Mouse (Mus musculus) hindbrain, embryonic 13.5 days (tissue): ENCODE data around the gene Vash2. TPM values are rescaled to one million over a fixed set of nuclear protein-coding genes. Genes with fewer than 3 reads are reported as not detected.

Source experiments
- ATAC-seq: fragments of 200-750 bp; cut with Nextera tagmentation; 2 replicates; pipeline ENCODE4 v1.8.0; 2017; ENCODE audit warnings: moderate TSS enrichment; ENCODE audit not compliant: low FRiP score
- H3K27ac ChIP-seq: fragments of 300-500 bp; sonication (generic); 2 replicates; pipeline ENCODE4 v1.5.1; 2015; ENCODE audit warnings: inconsistent platforms, mild to moderate bottlenecking, moderate library complexity
- H3K27me3 ChIP-seq: fragments of 300-500 bp; sonication (generic); 2 replicates; pipeline ENCODE4 v1.6.1; 2015; ENCODE audit warnings: mild to moderate bottlenecking, inconsistent platforms
- H3K36me3 ChIP-seq: fragments of 300-500 bp; sonication (generic); 2 replicates; pipeline ENCODE4 v1.6.1; 2015; ENCODE audit warnings: mild to moderate bottlenecking, inconsistent platforms
- H3K4me1 ChIP-seq: fragments of 300-500 bp; sonication (generic); replicated peaks from 2 replicates; pipeline ENCODE4 v1.6.1; 2015; ENCODE audit warnings: inconsistent platforms
- H3K4me2 ChIP-seq: fragments of 300-500 bp; sonication (generic); 2 replicates; pipeline ENCODE4 v1.6.1; 2015; ENCODE audit warnings: inconsistent platforms, mild to moderate bottlenecking, moderate library complexity
- H3K4me3 ChIP-seq: fragments of 300-500 bp; sonication (generic); 2 replicates; pipeline ENCODE4 v1.5.1; 2015; ENCODE audit warnings: mild to moderate bottlenecking, inconsistent platforms
- H3K9ac ChIP-seq: fragments of 300-500 bp; sonication (generic); 2 replicates; pipeline ENCODE4 v1.6.1; 2015; ENCODE audit warnings: mild to moderate bottlenecking, inconsistent platforms
- H3K9me3 ChIP-seq: fragments of 300-500 bp; sonication (generic); 2 replicates; pipeline ENCODE4 v1.6.1; 2016; ENCODE audit warnings: inconsistent platforms
- WGBS: fragments of 180-500 bp; shearing (Covaris S2); methylation state at CpG from one replicate; pipeline ENCODE4 v1.1.7; 2015; 5-methylcytosine and 5-hydroxymethylcytosine counted together
- polyA plus RNA-seq: library from polyadenylated mRNA; unstranded; fragments of >200 nt; fragmentation: Nextera tagmentation; extraction: Ambion mirVana; gene quantifications from 2 replicates; pipeline ENCODE4 v1.2.1, GENCODE M21; 2015

Gene Vash2
- polyA plus RNA-seq, 1 experiment from 2014 or later = 92.4 TPM

DNA sequence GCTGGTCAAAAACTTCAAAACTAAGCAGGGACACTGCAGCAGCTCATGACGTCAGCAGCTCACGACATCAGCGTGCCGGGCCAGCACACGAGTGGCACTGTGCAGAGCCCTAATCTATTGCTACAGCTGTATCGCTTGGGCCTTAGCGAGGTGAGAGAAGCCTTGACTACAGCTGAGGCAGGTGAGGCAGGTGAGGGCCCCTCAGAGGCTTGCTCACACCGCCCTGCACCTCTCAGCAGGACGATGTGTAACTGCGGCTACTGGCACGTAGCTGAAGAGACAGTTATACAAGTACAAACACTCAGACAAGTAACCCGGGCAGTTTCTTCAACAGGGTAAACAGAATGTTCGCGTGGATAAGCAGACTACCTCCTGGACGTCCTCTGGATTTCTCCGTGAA, 74.4 kb downstream of the Vash2 start:
- ATAC-seq = no peak
- H3K27ac ChIP-seq = no peak overlapping the region

DNA sequence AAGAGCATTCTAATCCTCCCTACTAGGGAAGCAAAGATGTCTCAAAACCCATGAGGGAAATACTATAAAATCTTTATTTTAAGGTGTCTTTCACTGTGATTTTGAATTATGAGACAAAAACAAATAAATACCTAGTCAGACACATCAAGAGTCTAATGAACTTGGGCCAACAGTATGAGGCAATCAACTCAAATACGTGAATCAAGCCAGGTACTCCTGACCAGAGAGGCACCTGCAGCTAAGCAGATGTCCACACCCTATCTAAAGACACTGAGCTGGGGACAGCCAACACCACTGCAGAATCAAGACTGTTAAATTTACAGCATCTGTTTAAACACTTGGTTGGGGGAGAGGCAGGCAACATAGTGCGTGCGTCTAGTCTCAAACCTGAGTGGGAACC, 75.0 kb downstream of the Vash2 start:
- Histone ChIP-seq H3K9ac (no peak overlapping the region), H3K27ac (no peak overlapping the region), H3K4me1 (peaks cover 6% of the 10 kb centered on the region), H3K27me3 (no peaks in the 10 kb centered on the region), H3K9me3 (no peaks in the 10 kb centered on the region), H3K36me3 (peaks cover 34% of the 10 kb centered on the region), H3K4me3 (no peak overlapping the region), H3K4me2 (no peak overlapping the region)
- ATAC-seq = no peak
- WGBS = 98% methylated on average over 3 of the region's 3 CpGs

More for the DNA sequence above, 74.4 kb downstream of the Vash2 start:
- 93% methylated on average over 16 of the region's 16 CpGs for WGBS
- Histone ChIP-seq H3K4me1 (peaks cover 10% of the 10 kb centered on the region), H3K4me2 (no peak overlapping the region), H3K36me3 (peaks cover 32% of the 10 kb centered on the region), H3K9ac (no peak overlapping the region), H3K27me3 (no peaks in the 10 kb centered on the region), H3K4me3 (no peak overlapping the region), H3K9me3 (no peaks in the 10 kb centered on the region)

DNA sequence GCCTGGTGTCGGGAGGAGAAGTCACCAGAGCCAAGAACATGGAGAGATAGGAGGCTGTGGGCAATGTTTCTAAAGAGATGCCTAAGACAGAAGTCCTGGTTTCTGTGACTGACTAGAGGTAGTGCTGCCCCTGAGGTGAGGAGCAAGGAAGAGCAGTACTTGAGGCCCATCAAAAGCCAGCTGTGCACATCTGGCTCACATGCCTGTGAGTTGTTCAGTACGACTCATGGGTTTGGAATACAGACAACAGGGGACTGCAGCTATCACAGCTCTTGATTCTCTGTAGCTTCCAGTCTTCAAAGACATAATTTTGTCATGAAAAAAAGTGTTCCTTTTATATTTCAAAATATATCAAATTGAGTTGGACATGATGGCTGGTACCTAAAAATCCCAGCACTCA, 78.0 kb downstream of the Vash2 start:
- no peak overlapping the region for H3K4me3 ChIP-seq
- no peaks in the 10 kb centered on the region for H3K9me3 ChIP-seq
- no peak for ATAC-seq
- no peaks in the 10 kb centered on the region for H3K27me3 ChIP-seq
- no peak overlapping the region for H3K27ac ChIP-seq
- 64% methylated on average over 2 of the region's 2 CpGs for WGBS
- no peak overlapping the region for H3K9ac ChIP-seq
- no peaks in the 10 kb centered on the region for H3K4me1 ChIP-seq
- H3K4me2 ChIP-seq = no peak overlapping the region
- H3K36me3 ChIP-seq = peaks cover 60% of the 10 kb centered on the region

DNA sequence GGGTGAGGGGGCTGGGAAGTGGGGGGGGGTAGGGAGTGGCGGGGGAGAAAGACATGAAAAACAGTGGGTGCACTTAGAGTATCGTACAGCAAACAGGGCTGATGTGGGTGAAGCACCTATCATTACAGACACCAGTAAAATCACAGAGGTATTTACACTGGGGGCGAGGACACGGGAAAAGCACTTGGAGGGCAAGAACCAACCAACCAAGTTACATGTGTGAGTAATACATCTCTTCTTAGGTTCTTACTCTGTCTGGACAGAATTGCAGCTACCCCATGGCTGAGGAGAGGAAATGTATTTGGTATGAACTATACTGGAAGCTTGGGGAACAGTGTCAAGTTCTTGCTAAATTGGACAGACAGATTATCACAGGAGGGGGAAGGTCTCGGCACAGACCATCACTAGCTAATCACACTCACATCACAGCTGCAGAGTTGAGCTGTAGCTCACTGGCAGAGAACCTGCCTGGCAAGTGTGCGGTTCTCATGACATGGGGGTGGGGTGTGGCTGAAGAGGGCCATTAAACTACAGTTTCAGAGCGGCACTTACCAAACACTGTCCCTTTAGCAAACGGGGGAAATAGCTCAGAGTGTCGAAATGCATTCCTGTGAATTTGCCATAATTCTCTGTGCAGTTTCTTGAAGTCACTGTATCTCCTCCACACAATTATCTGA, 80.1 kb downstream of the Vash2 start:
- Histone ChIP-seq H3K4me1 (no peaks in the 10 kb centered on the region), H3K4me3 (no peak overlapping the region), H3K27me3 (no peaks in the 10 kb centered on the region), H3K9me3 (no peaks in the 10 kb centered on the region), H3K9ac (no peak overlapping the region), H3K27ac (no peak overlapping the region), H3K36me3 (peaks cover 68% of the 10 kb centered on the region), H3K4me2 (no peak overlapping the region)
- WGBS = 91% methylated on average over 9 of the region's 9 CpGs
- ATAC-seq = no peak

DNA sequence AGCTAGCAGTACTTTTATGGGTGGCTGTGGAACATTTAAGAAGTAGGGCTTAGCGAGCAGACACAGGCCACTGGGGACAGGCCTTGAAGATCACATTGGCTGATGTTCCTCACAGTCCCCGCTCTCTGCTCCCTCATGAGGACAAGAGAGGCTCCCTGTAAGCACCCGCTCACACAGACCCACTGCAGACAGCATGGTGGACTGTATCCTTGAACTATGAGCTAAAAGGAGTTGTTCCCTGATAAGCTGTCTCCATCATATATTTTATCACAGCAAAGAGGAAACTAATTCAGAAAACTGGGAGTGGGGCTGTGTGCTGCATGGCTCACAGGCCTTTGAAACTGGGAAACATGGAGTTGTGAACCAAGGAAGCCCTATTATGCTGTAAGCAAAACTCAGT, 80.9 kb downstream of the Vash2 start:
- Histone ChIP-seq H3K4me2 (no peak overlapping the region), H3K27me3 (no peaks in the 10 kb centered on the region), H3K36me3 (peaks cover 66% of the 10 kb centered on the region), H3K4me1 (no peaks in the 10 kb centered on the region), H3K4me3 (no peak overlapping the region), H3K9me3 (no peaks in the 10 kb centered on the region), H3K27ac (no peak overlapping the region), H3K9ac (no peak overlapping the region)
- 93% methylated on average over 3 of the region's 3 CpGs for WGBS
- no peak for ATAC-seq

Other genes starting within 250 kb of the Vash2 start
- gene Rps6kc1, start 67.5 kb downstream of the Vash2 start, polyA plus RNA-seq = 28.6 and 29.5 TPM in 2 replicates
- gene Angel2, start 54.2 kb downstream of the Vash2 start, polyA plus RNA-seq = 55.4 and 57.0 TPM in 2 replicates
- 5.6 and 8.3 TPM in 2 replicates for gene Flvcr1, start 46.9 kb upstream of the Vash2 start, polyA plus RNA-seq
- not detected in 2 replicates for gene Spata45, start 57.3 kb upstream of the Vash2 start, polyA plus RNA-seq
- gene Tatdn3, start 83.6 kb upstream of the Vash2 start, polyA plus RNA-seq = 14.1 and 14.5 TPM in 2 replicates
- 5.0 and 5.7 TPM in 2 replicates for gene Nsl1, start 83.7 kb upstream of the Vash2 start, polyA plus RNA-seq
- gene Batf3, start 118.6 kb upstream of the Vash2 start, polyA plus RNA-seq = 1.4 and 2.5 TPM in 2 replicates
- not detected in 2 replicates for gene Fam71a, start 185.5 kb upstream of the Vash2 start, polyA plus RNA-seq
- gene Atf3, start 238.7 kb upstream of the Vash2 start, polyA plus RNA-seq = 1.2 and 1.5 TPM in 2 replicates